In the genomic region with DNA sequence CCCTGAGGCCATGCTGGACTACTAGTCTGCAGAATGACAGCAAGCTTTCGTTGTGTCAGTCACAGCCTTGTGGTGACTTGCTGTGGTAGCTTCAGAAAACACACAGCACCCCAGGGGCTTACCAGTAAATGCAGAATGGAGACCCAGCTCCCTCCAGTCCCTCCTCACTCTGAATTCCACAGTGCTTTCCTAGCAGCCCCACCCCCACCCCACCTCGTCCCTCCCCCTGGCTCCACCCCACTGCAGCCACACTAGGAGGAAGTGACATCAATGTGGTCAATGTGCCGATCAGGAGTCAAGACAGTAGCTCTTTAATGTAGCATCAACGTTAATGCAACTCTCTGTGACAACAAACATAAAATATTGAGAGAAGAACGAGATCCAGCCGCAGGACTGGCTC, we compare ENCODE assay signal across 8 mouse cellular contexts. TPM values are rescaled to one million over a fixed set of nuclear protein-coding genes. Genes with fewer than 3 reads are reported as not detected.
DNase-seq lines count a peak whose midpoint lies in the region; ATAC-seq and TF ChIP-seq lines count a peak whose summit lies in the region.

No protein-coding gene starts in this region.

- H3K4me1 ChIP-seq in cerebellum, adult 2 months (ENCODE audit: control insufficient read depth, insufficient read depth, low read length): peaks cover 3% of the 10 kb centered on the region; the same call in 1 of the 2 replicates
- no peaks in the 10 kb centered on the region for H3K4me1 ChIP-seq in stomach, embryonic 15.5 days
- H3K4me1 ChIP-seq in stomach, postnatal 0 days (replicated peaks; ENCODE audit: control insufficient read depth, insufficient read depth): 0 out of 2 replicates have a peak, but pooled peaks cover 3% of the 10 kb centered on the region
- peaks cover 5% of the 10 kb centered on the region for H3K4me1 ChIP-seq in liver, embryonic 16.5 days (ENCODE audit: control insufficient read depth, low read depth, low read length)

- peak overlapping the region; percentile 37 for H3K4me3 ChIP-seq in cerebellum, adult 2 months (replicated peaks; ENCODE audit: insufficient read depth, low read depth, low read length)
- no peak overlapping the region for H3K4me3 ChIP-seq in stomach, embryonic 15.5 days (replicated peaks)
- H3K4me3 ChIP-seq in stomach, postnatal 0 days (ENCODE audit: low read depth, low read length): no peak overlapping the region
- peak overlapping the region; percentile 26; the same call in 1 of the 2 replicates for H3K4me3 ChIP-seq in liver, embryonic 16.5 days (ENCODE audit: low read depth, low read length)

- H3K9me3 ChIP-seq in stomach, embryonic 15.5 days: no peaks in the 10 kb centered on the region
- no peaks in the 10 kb centered on the region for H3K9me3 ChIP-seq in stomach, postnatal 0 days (ENCODE audit: control insufficient read depth, low read length)
- H3K9me3 ChIP-seq in liver, embryonic 16.5 days (replicated peaks; ENCODE audit: control insufficient read depth, low read length): no peaks in the 10 kb centered on the region

- no peak for ATAC-seq in cerebellum, adult (ENCODE audit: insufficient number of reproducible peaks, low FRiP score, low TSS enrichment)
- ATAC-seq in stomach, embryonic 15.5 days (ENCODE audit: insufficient read depth, low FRiP score, low read depth): no peak
- ATAC-seq in stomach, postnatal 0 days (ENCODE audit: low FRiP score, low TSS enrichment): no peak
- peak; percentile 35; the same call in 1 of the 2 replicates for ATAC-seq in liver, embryonic 16.5 days (ENCODE audit: low read depth)

- no peaks in the 10 kb centered on the region for H3K27me3 ChIP-seq in cerebellum, adult 2 months (ENCODE audit: control insufficient read depth, insufficient read depth, low read length)
- H3K27me3 ChIP-seq in stomach, embryonic 15.5 days (replicated peaks): no peaks in the 10 kb centered on the region
- H3K27me3 ChIP-seq in stomach, postnatal 0 days (ENCODE audit: control insufficient read depth, insufficient read depth, low read length): no peaks in the 10 kb centered on the region
- H3K27me3 ChIP-seq in liver, embryonic 16.5 days (ENCODE audit: control insufficient read depth, insufficient read depth, low read depth, low read length): no peaks in the 10 kb centered on the region

- H3K36me3 ChIP-seq in stomach, embryonic 15.5 days: no peaks in the 10 kb centered on the region
- H3K36me3 ChIP-seq in stomach, postnatal 0 days (ENCODE audit: control insufficient read depth, insufficient read depth, low read length): no peaks in the 10 kb centered on the region
- H3K36me3 ChIP-seq in liver, embryonic 16.5 days (ENCODE audit: control insufficient read depth, insufficient read depth): no peaks in the 10 kb centered on the region

- no peak overlapping the region for H3K27ac ChIP-seq in cerebellum, adult 2 months (ENCODE audit: insufficient read depth, low read length)
- H3K27ac ChIP-seq in stomach, embryonic 15.5 days: no peak overlapping the region
- H3K27ac ChIP-seq in stomach, postnatal 0 days (replicated peaks): no peak overlapping the region
- H3K27ac ChIP-seq in liver, embryonic 16.5 days (ENCODE audit: low read length): no peak overlapping the region

- 39% methylated on average over 6 of the region's 6 CpGs for WGBS in cerebellum, adult 2 months
- 38% methylated on average over 6 of the region's 6 CpGs for whole genome bisulfite sequencing in stomach, embryonic 15.5 days
- WGBS in stomach, postnatal 0 days: 43% methylated on average over 6 of the region's 6 CpGs
- WGBS in liver, embryonic 16.5 days (ENCODE audit: insufficient replicate concordance): 29% methylated on average over 6 of the region's 6 CpGs

- no peak for TF ChIP-seq POLR2A in cerebellum, adult 2 months (IDR thresholded peaks at IDR 0.05; ENCODE audit: borderline replicate concordance, insufficient read depth, low read length)

- H3K4me2 ChIP-seq in stomach, embryonic 15.5 days: 0 out of 2 replicates have a peak overlapping the region, but pooled peaks have one; percentile 25
- H3K4me2 ChIP-seq in stomach, postnatal 0 days (replicated peaks; ENCODE audit: low read depth): no peak overlapping the region
- H3K4me2 ChIP-seq in liver, embryonic 16.5 days (ENCODE audit: low read depth, low read length): peak overlapping the region; percentile 52

- no peak for TF ChIP-seq CTCF in cerebellum, adult 2 months (IDR thresholded peaks at IDR 0.05; ENCODE audit: borderline replicate concordance, insufficient read depth, low read depth, low read length)
- TF ChIP-seq CTCF in stomach, postnatal 0 days (IDR thresholded peaks at IDR 0.05; ENCODE audit: low read depth): no peak

- peak; percentile 9 to 15 for DNase-seq in cerebellum, adult 2 months
- no peak for DNase-seq in stomach, postnatal 0 days (ENCODE audit: low spot score)
- peak; percentile 39 for DNase-seq in thymus, postnatal 4 days
- DNase-seq in layer of hippocampus, postnatal 10 days (ENCODE audit: low spot score in 2 of 2): no peak
- DNase-seq in left cerebral cortex, adult 11 months (ENCODE audit: low spot score): no peak

- no peak for TF ChIP-seq EP300 in stomach, postnatal 0 days (optimal IDR thresholded peaks at IDR 0.05)

- H3K9ac ChIP-seq in stomach, embryonic 15.5 days: no peak overlapping the region
- H3K9ac ChIP-seq in stomach, postnatal 0 days (ENCODE audit: low read length): no peak overlapping the region
- no peak overlapping the region for H3K9ac ChIP-seq in liver, embryonic 16.5 days (ENCODE audit: low read depth, low read length)

RNA-seq across cellular contexts. Expression of gene Hopx, which starts 25.2 kb away (rescaled TPM):
- polyA plus RNA-seq in cerebellum, adult 2 months (2012; rRNA removed): 238 and 272 TPM in 2 replicates
- 2.1 and 3.5 TPM in 2 replicates for polyA plus RNA-seq in stomach, embryonic 15.5 days (2015; fragmentation: Nextera tagmentation; extraction: Ambion mirVana)
- polyA plus RNA-seq in stomach, postnatal 0 days (2015; fragmentation: Nextera tagmentation; extraction: Ambion mirVana): 26.6 and 30.2 TPM in 2 replicates
- 0.13 and 0.25 TPM in 2 replicates for polyA plus RNA-seq in liver, embryonic 16.5 days (2015; fragmentation: Nextera tagmentation; extraction: Ambion mirVana)
- 10 to 100 TPM; 76.6 to 77.1 TPM for total RNA-seq in layer of hippocampus, postnatal 10 days (2021)

Comparison
In these comparisons a context has a peak if more than half of its experiments do, and no peak if none do; other contexts are left out.
1. DNase-seq: peak in cerebellum, adult 2 months (2 of 2) and thymus, postnatal 4 days (single experiment); none in stomach, postnatal 0 days (single experiment), layer of hippocampus, postnatal 10 days (0 of 2) and left cerebral cortex, adult 11 months (single experiment).
2. H3K4me3 ChIP-seq: peak in cerebellum, adult 2 months (single experiment) and liver, embryonic 16.5 days (single experiment); none in stomach, embryonic 15.5 days (single experiment) and stomach, postnatal 0 days (single experiment).